Mouse (Mus musculus) A20 (cell line): ENCODE measurements around the gene 1700001J03Rik.
A peak's percentile ranks its signal among the peaks of the same experiment; 100 is the strongest.
"Not testable (repeated sequence)": the region's sequence is repeated elsewhere in the genome, so short reads cannot be mapped to it uniquely, and the experiment has no call there.

ENCODE experiments used
- DNase-seq: peaks from one replicate; pipeline ENCODE4 v3.0.0-alpha.2; 2011; ENCODE audit warnings: low read depth, low spot score

The 1700001J03Rik gene

GRCm38 (mm10) chr5:146188712-146189111, 3.6 kb upstream of the 1700001J03Rik start:
- DNase-seq: no peak

DNA sequence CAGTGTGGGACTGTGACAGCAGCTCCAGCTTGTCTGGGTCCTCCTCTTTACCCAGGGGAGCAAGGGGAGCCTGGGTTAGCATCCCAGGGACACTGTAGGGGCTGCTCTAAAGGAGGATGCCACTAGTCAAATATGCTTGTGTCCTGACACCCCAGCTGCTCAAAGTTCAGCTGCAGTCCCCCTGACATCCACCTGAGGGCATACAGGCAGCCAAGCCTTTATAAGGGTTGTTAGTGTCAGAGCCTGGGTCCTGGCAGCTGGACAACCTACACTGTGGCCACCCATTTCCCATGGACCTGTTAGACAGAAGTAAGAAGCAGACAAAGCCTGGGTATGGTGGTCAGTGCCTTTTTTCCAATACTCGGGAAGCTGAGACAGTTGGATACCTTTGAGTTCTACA, 3.0 kb upstream of the 1700001J03Rik start:
- DNase-seq: no peak

GRCm38 (mm10) chr5:146187441-146187840, 2.3 kb upstream of the 1700001J03Rik start:
- DNase-seq: not testable (repeated sequence)

GRCm38 (mm10) chr5:146172744-146173143, 12.4 kb downstream of the 1700001J03Rik start:
- DNase-seq: peak; percentile 38

- not testable (repeated sequence) for DNase-seq
Measured at GRCm38 (mm10) chr5:146170621-146171020, 14.5 kb downstream of the 1700001J03Rik start, which contains the start of gene Gm6309. Gene Gm6309, minus strand, starts transcription at chr5:146170721.

DNA sequence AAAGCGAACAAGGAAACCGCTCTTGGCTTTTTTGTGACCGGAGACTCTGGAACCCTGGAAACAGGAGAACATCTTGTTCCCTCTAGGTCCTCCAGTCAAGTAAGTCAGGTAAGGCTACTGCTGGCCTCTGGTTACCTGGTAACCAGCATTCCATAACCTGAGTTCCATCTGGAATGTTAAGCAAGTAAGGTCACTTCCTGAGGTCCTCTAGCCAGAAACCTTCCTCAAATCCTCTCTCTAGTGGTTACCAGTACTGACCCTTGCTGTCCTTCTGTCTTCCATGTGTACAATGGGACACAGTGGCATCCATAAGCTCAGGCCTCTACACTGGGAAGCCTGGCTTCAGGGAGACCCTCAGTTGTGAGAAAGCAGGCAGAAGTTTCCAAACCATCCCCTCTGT, 24.7 kb downstream of the 1700001J03Rik start, which contains the start of gene Gm5565:
Gm5565 (minus strand) TSS at position 101 of the 400 bp plus-strand sequence.
- DNase-seq: not testable (repeated sequence)

- not testable (repeated sequence) for DNase-seq
Measured at GRCm38 (mm10) chr5:146158326-146158725, 26.8 kb downstream of the 1700001J03Rik start.

- peak; percentile 68 for DNase-seq
Measured at GRCm38 (mm10) chr5:146150454-146150853, 34.6 kb downstream of the 1700001J03Rik start.

DNA sequence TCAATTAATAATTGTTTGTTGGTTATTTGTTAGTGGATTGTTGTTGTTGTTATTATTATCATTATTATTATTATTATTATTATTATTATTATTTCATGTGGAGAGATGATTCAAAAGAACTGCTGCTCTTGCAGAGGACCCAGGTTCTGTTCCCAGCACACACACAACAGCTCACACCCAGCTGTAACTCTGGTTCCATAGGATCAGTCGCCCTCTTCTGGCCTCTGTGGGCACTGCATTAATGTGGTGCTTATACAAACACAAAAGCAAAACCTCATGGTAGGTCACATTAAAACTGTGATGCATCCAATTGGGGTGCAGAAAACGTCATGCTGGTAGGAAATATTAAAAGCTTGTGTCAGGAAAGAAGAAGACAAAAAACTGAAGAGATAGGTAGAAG, 37.2 kb downstream of the 1700001J03Rik start:
- DNase-seq: no peak
